Mouse (Mus musculus): ENCODE measurements at regions not wholly inside any gene's neighbourhood (a gene's known extent, or its start where the extent isn't known, plus 50 kb on each side); places are given as distances from the start of the nearest gene placed in this dataset.

GRCm38 (mm10) chr1:35331602-35332339 lies 482.0 kb downstream of the Plekhb2 start:
- no peak for DNase-seq (ENCODE audit: low spot score in 2 of 2)

GRCm38 (mm10) chr1:35332340-35332684 lies 482.5 kb downstream of the Plekhb2 start:
- DNase-seq (ENCODE audit: low spot score in 2 of 2) = no peak

- no peak for DNase-seq (ENCODE audit: low spot score in 2 of 2)
These were observed 487.9 kb downstream of the Plekhb2 start for GRCm38 (mm10) chr1:35337647-35338046.

GRCm38 (mm10) chr1:35338184-35338583 lies 488.4 kb downstream of the Plekhb2 start:
- no peak for DNase-seq (ENCODE audit: low spot score in 2 of 2)

GRCm38 (mm10) chr1:35344539-35344938 lies 494.8 kb downstream of the Plekhb2 start:
- no peak for DNase-seq (ENCODE audit: low spot score in 2 of 2)

GRCm38 (mm10) chr1:35348294-35348693 lies 498.5 kb downstream of the Plekhb2 start:
- DNase-seq (ENCODE audit: low spot score in 2 of 2) = no peak

GRCm38 (mm10) chr1:35358981-35359380 lies 509.2 kb downstream of the Plekhb2 start:
- DNase-seq (ENCODE audit: low spot score in 2 of 2) = no peak

GRCm38 (mm10) chr1:35361465-35361864 lies 511.7 kb downstream of the Plekhb2 start:
- DNase-seq (ENCODE audit: low spot score in 2 of 2) = no peak

GRCm38 (mm10) chr1:35362836-35363235 lies 513.1 kb downstream of the Plekhb2 start:
- no peak for DNase-seq (ENCODE audit: low spot score in 2 of 2)

- no peak for DNase-seq (ENCODE audit: low spot score in 2 of 2)
These were observed 516.8 kb downstream of the Plekhb2 start for GRCm38 (mm10) chr1:35366559-35366958.

- no peak for DNase-seq (ENCODE audit: low spot score in 2 of 2)
These were observed 523.0 kb downstream of the Plekhb2 start for GRCm38 (mm10) chr1:35372751-35373150.

GRCm38 (mm10) chr1:35380633-35381385 lies 531.0 kb downstream of the Plekhb2 start:
- no peak for DNase-seq (ENCODE audit: low spot score in 2 of 2)

- DNase-seq (ENCODE audit: low spot score in 2 of 2) = peak; percentile 45 to 86
These were observed 535.7 kb downstream of the Plekhb2 start for GRCm38 (mm10) chr1:35385430-35385829.

- no peak for DNase-seq (ENCODE audit: low spot score in 2 of 2)
These were observed 538.4 kb downstream of the Plekhb2 start for GRCm38 (mm10) chr1:35388181-35388580.

GRCm38 (mm10) chr1:35390371-35390770 lies 540.6 kb downstream of the Plekhb2 start:
- DNase-seq (ENCODE audit: low spot score in 2 of 2) = no peak

GRCm38 (mm10) chr1:35390858-35391586 lies 541.2 kb downstream of the Plekhb2 start:
- no peak for DNase-seq (ENCODE audit: low spot score in 2 of 2)

- no peak for DNase-seq (ENCODE audit: low spot score in 2 of 2)
These were observed 543.9 kb downstream of the Plekhb2 start for GRCm38 (mm10) chr1:35393550-35394118.

GRCm38 (mm10) chr1:35400674-35401359 lies 551.0 kb downstream of the Plekhb2 start:
- no peak for DNase-seq (ENCODE audit: low spot score in 2 of 2)

GRCm38 (mm10) chr1:35402995-35403394 lies 553.2 kb downstream of the Plekhb2 start:
- no peak for DNase-seq (ENCODE audit: low spot score in 2 of 2)

- no peak for DNase-seq (ENCODE audit: low spot score in 2 of 2)
These were observed 555.6 kb downstream of the Plekhb2 start for GRCm38 (mm10) chr1:35405418-35405817.

GRCm38 (mm10) chr1:35415646-35416045 lies 565.9 kb downstream of the Plekhb2 start:
- no peak for DNase-seq (ENCODE audit: low spot score in 2 of 2)
